Mouse (Mus musculus) ES-Bruce4 (cell line): ENCODE results near the gene Lrba. TPM values are rescaled to one million over a fixed set of nuclear protein-coding genes. Genes with fewer than 3 reads are reported as not detected.

Experiments used
- H3K27ac ChIP-seq: 2 replicates; pipeline ENCODE4 v1.5.1; 2012; ENCODE audit warnings: low read length, inconsistent platforms; ENCODE audit not compliant: insufficient read depth
- H3K27me3 ChIP-seq: 2 replicates; pipeline ENCODE4 v1.6.1; 2012; ENCODE audit warnings: mild to moderate bottlenecking, low read length, inconsistent platforms; ENCODE audit not compliant: control insufficient read depth, poor library complexity, insufficient read depth, severe bottlenecking
- H3K36me3 ChIP-seq: 2 replicates; pipeline ENCODE4 v1.6.1; 2012; ENCODE audit warnings: inconsistent platforms, mild to moderate bottlenecking, low read length, moderate library complexity; ENCODE audit not compliant: control insufficient read depth, poor library complexity, insufficient read depth, severe bottlenecking
- H3K4me1 ChIP-seq: one replicate; pipeline ENCODE4 v1.8.1; 2011; ENCODE audit warnings: low read length; ENCODE audit not compliant: control insufficient read depth, insufficient read depth
- H3K4me3 ChIP-seq: 2 replicates; pipeline ENCODE4 v1.5.1; 2011; ENCODE audit warnings: low read depth, mild to moderate bottlenecking, low read length
- H3K9ac ChIP-seq: 2 replicates; pipeline ENCODE4 v1.6.1; 2012; ENCODE audit warnings: low read depth, mild to moderate bottlenecking, inconsistent platforms; ENCODE audit not compliant: poor library complexity, severe bottlenecking
- H3K9me3 ChIP-seq: replicated peaks from 2 replicates; pipeline ENCODE4 v1.6.1; 2012; ENCODE audit warnings: mild to moderate bottlenecking, low read length, inconsistent platforms; ENCODE audit not compliant: control insufficient read depth, poor library complexity, insufficient read depth, severe bottlenecking
- CTCF ChIP-seq: IDR thresholded peaks from one replicate; pipeline ENCODE4 v1.8.1; 2011; ENCODE audit warnings: low read depth, low read length
- EP300 ChIP-seq: IDR thresholded peaks from 2 replicates; pipeline ENCODE4 v1.6.1; 2011; ENCODE audit warnings: low read depth, low read length; ENCODE audit not compliant: insufficient read depth
- POLR2A ChIP-seq: IDR thresholded peaks from one replicate; pipeline ENCODE4 v1.8.1; 2011; ENCODE audit warnings: low read length; ENCODE audit not compliant: insufficient read depth
- polyA plus RNA-seq: library from polyadenylated mRNA; stranded (reverse); fragments of >200 nt; gene quantifications from 2 replicates; pipeline ENCODE4 v1.2.4, GENCODE M21; 2011; ENCODE audit warnings: low read depth; ENCODE audit not compliant: missing spikeins, insufficient read depth, insufficient read length

The Lrba gene
- polyA plus RNA-seq, 1 experiment, result 24.5 TPM

DNA sequence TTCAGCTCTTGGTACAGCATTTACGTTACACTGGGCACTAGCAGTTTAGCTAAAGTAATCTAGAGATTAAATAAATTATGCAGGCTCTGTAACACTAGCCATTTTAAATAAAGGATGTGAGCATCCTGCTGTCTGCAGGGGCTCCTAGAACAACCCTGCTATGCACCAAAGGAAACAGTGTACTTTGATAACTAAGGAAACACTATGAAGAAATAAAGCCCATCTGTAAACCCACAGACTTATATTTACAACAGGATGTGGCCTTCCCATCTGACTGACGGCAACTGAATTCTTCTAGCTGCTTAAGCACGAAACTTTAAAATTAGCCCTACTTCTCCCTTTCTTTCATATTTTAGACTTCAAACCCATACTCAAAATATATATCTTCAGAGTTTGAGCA, 28.0 kb upstream of the Lrba start:
- no peak overlapping the region for H3K27ac ChIP-seq
- TF ChIP-seq CTCF, result no peak
- TF ChIP-seq POLR2A, result no peak
- TF ChIP-seq EP300, result no peak
- no peaks in the 10 kb centered on the region for H3K9me3 ChIP-seq
- no peaks in the 10 kb centered on the region for H3K36me3 ChIP-seq
- no peaks in the 10 kb centered on the region for H3K4me1 ChIP-seq
- H3K4me3 ChIP-seq, result no peak overlapping the region
- H3K9ac ChIP-seq, result no peak overlapping the region
- H3K27me3 ChIP-seq, result no peaks in the 10 kb centered on the region

DNA sequence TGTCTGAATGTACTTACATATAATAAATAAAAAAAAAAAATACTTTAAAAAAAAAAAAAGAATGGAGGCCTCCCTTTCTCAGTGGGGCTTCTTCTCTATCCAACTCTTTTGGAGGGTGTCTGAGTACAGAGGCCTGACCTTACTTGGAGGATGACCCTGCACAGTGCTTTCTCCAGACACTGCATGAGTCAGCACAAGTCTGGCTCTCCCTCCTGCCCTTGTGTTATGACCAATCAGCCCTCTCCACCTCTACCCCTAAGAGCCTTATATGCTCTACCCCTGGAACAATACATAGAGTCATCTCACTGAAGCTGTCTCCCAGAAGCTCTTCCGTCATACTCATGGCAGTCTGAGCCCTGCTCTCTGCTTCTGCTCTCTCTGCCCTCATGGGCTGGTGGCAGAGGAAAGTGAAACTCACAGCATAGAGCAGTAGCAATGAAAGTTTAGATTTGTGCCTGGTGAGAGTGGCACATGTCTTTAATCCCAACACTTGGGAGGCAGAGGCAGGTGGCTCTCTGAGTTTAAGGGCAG, 22.8 kb upstream of the Lrba start:
- Histone ChIP-seq H3K9ac (no peak overlapping the region), H3K36me3 (no peaks in the 10 kb centered on the region), H3K4me1 (no peaks in the 10 kb centered on the region), H3K27me3 (no peaks in the 10 kb centered on the region), H3K27ac (no peak overlapping the region), H3K9me3 (no peaks in the 10 kb centered on the region), H3K4me3 (no peak overlapping the region)
- no peak for TF ChIP-seq CTCF

DNA sequence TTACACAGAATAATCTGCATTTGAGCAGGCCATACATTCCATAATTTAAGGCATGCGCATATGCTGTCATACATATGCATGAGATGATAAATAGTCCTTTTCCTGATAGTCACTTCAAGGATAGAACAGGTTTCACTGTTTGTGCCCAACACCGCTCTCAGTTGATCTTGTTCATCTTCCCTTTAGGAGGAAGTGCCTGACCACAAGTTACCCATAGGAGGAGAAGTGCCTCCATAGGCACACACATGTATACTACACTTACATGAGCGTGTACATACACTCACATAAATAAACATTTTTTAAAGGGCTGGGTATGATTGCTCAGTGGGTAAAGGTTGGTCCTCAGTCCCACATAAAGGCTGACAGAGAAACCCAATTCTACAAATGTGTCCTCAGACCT, 22.0 kb upstream of the Lrba start:
- no peaks in the 10 kb centered on the region for H3K36me3 ChIP-seq
- H3K9ac ChIP-seq, result no peak overlapping the region
- no peaks in the 10 kb centered on the region for H3K27me3 ChIP-seq
- no peaks in the 10 kb centered on the region for H3K4me1 ChIP-seq
- H3K9me3 ChIP-seq, result no peaks in the 10 kb centered on the region
- H3K4me3 ChIP-seq, result no peak overlapping the region
- H3K27ac ChIP-seq, result no peak overlapping the region
- TF ChIP-seq POLR2A (no peak), EP300 (no peak), CTCF (no peak)

DNA sequence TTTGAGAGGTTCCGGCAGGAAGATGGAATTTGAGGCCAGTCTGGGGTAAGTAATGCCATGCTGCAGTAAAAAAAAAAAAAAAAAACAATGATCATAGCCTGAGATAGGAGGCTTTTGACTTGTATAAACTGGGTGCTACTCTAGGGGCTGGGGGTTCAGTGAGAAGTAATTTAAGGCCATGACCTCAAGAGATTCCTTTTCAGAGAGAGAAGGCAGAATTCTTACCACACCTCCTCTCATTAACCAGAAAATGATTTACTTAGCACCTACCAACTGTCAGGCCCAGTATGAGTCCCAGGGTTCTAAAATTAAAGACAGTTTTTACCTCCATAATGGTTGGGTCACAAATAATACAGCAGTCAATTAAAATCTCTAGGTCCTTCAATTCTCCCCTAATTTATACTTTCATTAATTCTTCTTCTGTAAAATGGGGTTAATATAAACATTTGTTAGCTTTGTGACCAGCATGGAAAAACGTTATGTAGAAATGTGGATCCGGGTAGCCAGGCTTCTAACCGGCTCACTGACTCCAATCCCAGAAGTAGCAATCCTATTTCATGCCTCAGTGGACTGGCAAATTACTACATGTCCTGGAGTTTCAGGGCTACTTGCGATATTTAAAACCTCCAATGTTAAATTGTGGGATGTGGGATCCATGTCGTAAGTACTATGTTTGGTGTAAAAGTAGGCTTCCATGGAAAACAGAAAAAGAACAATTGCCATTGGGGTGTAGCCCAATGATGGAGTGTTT, 19.7 kb upstream of the Lrba start:
- Histone ChIP-seq H3K9ac (no peak overlapping the region), H3K4me1 (no peaks in the 10 kb centered on the region), H3K27me3 (no peaks in the 10 kb centered on the region), H3K27ac (no peak overlapping the region), H3K4me3 (no peak overlapping the region), H3K9me3 (no peaks in the 10 kb centered on the region), H3K36me3 (no peaks in the 10 kb centered on the region)
- TF ChIP-seq EP300 (no peak), CTCF (no peak), POLR2A (no peak)

DNA sequence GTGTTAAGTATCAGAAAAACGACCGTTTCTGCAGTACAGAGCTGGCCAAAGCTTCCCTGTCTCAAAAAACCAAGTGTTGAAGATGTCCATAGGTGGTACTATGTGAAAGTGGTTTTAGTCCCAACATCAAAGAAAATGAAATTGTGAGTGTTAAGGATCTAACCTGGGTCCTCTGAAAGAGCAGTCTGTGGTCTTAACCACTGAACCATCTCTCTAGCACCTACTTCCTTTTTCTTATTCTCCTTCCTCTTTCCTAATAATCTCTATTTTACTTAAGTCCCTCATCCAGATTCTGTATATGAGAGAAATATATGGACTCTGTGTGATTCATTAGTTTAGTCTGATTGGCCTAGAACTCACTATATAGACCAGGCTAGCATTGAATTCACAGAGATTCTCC, 17.9 kb upstream of the Lrba start:
- Histone ChIP-seq H3K9me3 (no peaks in the 10 kb centered on the region), H3K9ac (no peak overlapping the region), H3K4me3 (no peak overlapping the region), H3K27me3 (no peaks in the 10 kb centered on the region), H3K27ac (no peak overlapping the region), H3K4me1 (no peaks in the 10 kb centered on the region), H3K36me3 (no peaks in the 10 kb centered on the region)
- TF ChIP-seq EP300, result no peak
- no peak for TF ChIP-seq POLR2A
- no peak for TF ChIP-seq CTCF

DNA sequence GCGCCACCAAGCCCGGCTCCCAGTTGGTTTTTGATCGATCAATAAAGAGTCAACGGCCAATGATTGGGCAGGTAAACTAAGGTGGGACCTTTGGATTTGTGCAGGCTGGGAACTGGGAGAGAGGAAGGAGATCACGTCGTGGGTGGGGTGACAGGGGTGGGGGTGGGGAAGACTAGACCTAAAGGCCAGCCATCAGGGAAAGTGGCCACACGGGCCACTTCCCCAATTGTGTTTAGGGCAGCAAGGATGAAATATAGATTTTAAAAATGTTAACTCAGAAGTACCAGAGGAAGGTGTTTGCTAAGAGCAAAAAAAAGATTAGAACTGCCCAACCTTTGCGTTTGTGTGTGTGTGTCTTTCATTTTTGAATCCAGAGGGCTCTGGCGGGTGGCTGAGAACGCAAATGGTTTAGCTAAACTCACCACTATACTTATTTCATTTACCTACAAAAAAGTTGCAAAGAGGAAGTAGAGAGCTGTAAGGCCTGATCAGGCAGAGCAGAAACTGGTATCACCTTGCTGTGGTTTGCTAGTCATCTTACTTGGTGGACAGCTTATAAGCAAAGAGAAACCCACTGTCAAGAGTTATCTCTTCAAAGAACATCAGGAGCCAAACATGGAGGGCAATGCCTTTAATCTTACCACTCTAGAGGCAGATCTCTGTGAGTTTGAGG, 14.1 kb upstream of the Lrba start:
- no peaks in the 10 kb centered on the region for H3K36me3 ChIP-seq
- H3K27me3 ChIP-seq, result no peaks in the 10 kb centered on the region
- H3K4me3 ChIP-seq, result no peak overlapping the region
- no peak overlapping the region for H3K27ac ChIP-seq
- H3K9ac ChIP-seq, result no peak overlapping the region
- no peak for TF ChIP-seq POLR2A
- no peak for TF ChIP-seq EP300
- TF ChIP-seq CTCF, result no peak
- H3K4me1 ChIP-seq, result no peaks in the 10 kb centered on the region
- H3K9me3 ChIP-seq, result no peaks in the 10 kb centered on the region
